Mouse (Mus musculus) kidney, adult 18-20 months (tissue): ENCODE data around the gene Zbtb8os.

Experiments used
- DNase-seq: peaks from one replicate; pipeline ENCODE4 v3.0.0; 2021

The Zbtb8os gene

GRCm38 (mm10) chr4:129377601-129378390 is 42.3 kb downstream of the Zbtb8os start, which contains the start of gene Zbtb8a:
Gene Zbtb8a (minus strand): TSS chr4:129378116.
- peak; percentile 60 for DNase-seq

DNA sequence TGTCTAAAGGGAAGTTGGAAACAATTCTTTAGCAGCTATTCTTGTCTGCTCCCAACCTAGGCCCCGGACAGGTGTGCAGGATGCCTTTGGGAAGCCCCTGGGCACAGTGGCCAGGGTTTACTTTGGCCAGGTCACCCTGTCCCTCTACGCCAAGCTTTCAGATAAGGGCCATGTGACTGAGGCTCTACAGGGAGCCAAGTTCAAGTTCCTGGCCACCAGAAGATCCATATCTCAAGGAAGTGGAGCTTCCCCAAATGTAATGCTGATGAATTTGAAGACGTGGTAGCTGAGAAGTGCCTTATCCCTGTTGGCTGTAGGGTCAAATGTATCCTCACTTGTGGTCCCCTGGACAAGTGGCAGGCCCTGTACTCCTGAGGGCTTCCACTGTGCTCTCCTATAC is 44.3 kb downstream of the Zbtb8os start:
- DNase-seq = no peak

DNA sequence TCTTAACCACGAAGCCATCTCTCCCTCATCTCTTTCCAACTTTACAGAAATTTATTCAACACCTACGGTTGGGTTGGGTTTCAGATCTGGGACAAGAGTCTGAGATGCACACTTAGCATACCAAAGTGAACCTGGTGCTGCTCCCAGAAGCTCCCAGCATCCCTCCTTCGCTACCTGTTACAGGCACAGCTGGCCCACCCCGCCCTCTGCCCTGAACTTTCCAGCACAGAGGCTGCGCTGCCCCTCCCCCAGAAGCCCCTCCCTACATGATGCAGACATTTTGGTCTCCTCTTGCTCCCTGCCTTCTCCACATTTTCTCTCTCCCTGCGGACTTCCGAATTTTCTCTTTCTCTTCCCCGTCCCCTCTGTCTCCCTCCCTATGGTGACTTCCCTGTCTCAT is 45.7 kb downstream of the Zbtb8os start:
- no peak for DNase-seq

DNA sequence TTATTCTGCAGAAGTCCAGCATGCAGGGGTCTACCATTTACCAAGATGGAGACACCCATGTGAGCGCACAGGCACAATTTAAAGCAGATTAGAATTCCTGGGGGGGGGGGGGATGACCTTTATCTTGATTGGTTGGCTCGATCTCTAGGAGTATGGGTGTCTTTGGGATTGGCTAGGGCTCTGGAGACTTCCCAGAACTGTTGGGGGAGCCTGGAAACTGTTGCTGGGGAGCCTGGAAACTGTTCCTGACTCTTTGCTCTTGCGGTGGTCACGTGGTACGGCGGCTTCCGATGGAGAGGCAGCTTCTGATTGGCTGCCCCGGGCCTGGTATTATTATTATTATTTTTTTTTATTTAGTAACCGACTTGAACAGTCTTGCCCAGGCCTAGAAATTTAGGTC is 46.5 kb downstream of the Zbtb8os start:
- no peak for DNase-seq

- no peak for DNase-seq
Observed at GRCm38 (mm10) chr4:129382488-129382887, 47.0 kb downstream of the Zbtb8os start.

- DNase-seq = no peak
Observed at GRCm38 (mm10) chr4:129383586-129383985, 48.1 kb downstream of the Zbtb8os start.

GRCm38 (mm10) chr4:129384440-129384839 is 48.9 kb downstream of the Zbtb8os start:
- no peak for DNase-seq

- DNase-seq = no peak
Observed at GRCm38 (mm10) chr4:129385685-129386084, 50.2 kb downstream of the Zbtb8os start.

- DNase-seq = no peak
Observed at GRCm38 (mm10) chr4:129386269-129386946, 50.9 kb downstream of the Zbtb8os start.

- no peak for DNase-seq
Observed at GRCm38 (mm10) chr4:129386989-129387388, 51.5 kb downstream of the Zbtb8os start.

GRCm38 (mm10) chr4:129388404-129388803 is 52.9 kb downstream of the Zbtb8os start:
- DNase-seq = no peak

DNA sequence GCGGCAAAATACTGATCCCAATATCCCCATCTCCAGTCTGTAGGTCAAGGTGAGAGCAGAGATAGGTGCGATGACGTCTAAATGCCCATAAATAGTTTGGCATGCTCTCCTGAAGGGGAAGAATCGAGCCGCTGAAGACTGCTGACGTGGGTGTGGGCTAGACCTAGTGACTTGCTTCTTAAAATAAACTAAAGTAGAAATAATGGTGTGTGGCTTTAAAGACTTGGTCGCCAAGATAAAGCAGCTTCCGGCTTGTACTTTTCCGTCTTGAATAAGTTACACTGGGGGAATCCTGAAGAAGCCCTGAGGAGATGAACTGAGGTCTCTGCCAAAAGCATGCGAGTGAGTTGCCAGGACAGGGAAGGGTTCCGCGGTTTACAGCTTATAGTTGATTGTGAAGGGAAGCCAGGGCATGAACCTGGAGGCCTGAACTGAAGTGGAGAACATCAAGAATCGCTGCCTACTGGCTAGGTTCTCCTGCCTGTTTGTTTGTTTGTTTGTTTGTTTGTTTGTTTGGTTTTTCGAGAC is 54.8 kb downstream of the Zbtb8os start:
- DNase-seq = no peak

DNA sequence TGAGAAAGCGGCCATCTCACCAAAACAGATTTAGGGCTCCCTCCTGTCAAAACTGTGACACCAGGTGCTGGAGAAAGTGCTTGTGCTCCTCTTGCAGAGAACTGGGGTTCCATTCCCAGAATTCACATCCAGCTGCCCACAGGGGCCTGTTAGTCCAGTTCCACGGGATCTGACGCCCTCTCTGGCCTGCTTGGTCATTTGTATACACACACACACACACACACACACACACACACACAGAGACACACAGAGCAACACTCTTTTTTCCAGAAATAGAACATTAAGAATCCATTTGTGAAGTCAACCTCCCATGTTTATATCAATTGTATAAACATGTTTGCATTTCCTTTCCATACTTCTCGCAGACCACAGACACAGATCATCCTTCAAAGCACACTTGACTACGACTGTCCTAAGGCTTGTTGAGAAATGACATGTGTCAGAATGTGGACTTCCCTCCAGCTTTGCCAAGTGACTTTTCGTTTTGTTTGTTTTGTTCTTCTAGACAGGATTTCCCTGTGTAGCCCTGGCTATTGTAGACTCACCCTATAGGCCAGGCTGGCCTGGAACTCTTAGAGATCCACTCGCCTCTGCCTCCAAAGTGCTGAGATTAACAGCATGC is 55.6 kb downstream of the Zbtb8os start:
- DNase-seq = no peak

- no peak for DNase-seq
Observed at GRCm38 (mm10) chr4:129394089-129394870, 58.8 kb downstream of the Zbtb8os start.

DNA sequence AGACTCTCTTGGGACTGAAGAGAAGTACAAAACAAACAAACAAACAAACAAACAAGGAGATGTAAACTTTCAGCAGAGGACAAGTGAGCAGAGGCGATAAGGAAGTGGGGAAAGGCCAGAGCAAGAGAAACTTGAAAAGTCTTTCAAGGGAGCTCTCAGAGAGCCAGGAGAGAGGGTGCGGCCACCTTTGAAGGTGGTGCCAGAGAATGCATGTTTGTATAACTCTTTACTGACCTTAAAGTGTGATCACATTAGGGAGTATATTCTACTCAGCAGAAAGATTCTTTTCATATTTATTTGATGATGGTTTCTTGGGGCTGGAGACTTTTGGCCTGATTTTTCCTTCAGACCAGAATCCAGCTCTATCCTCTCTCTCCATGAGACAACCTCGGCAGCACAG is 61.5 kb downstream of the Zbtb8os start:
- no peak for DNase-seq

- no peak for DNase-seq
Observed at GRCm38 (mm10) chr4:129399813-129400212, 64.3 kb downstream of the Zbtb8os start.
